Mouse (Mus musculus) forebrain, embryonic 10.5 days (tissue): ENCODE results near the gene Glud1. TPM values are rescaled to one million over a fixed set of nuclear protein-coding genes. Genes with fewer than 3 reads are reported as not detected.

Source experiments
- DNase-seq: peaks from one replicate; pipeline ENCODE4 v3.0.0-alpha.2; 2017; ENCODE audit warnings: low spot score; ENCODE audit errors: extremely low spot score
- H3K27ac ChIP-seq: fragments of 300-500 bp; sonication (generic); 2 replicates; pipeline ENCODE4 v1.5.1; 2016; ENCODE audit warnings: mild to moderate bottlenecking
- H3K27me3 ChIP-seq: fragments of 300-500 bp; sonication (generic); 2 replicates; pipeline ENCODE4 v1.6.1; 2016; ENCODE audit warnings: mild to moderate bottlenecking; ENCODE audit not compliant: poor library complexity, severe bottlenecking
- H3K36me3 ChIP-seq: fragments of 300-500 bp; sonication (generic); replicated peaks from 2 replicates; pipeline ENCODE4 v1.6.1; 2016; ENCODE audit warnings: mild to moderate bottlenecking, moderate library complexity
- H3K4me1 ChIP-seq: fragments of 300-500 bp; sonication (generic); 2 replicates; pipeline ENCODE4 v1.6.1; 2016
- H3K4me3 ChIP-seq: fragments of 300-500 bp; sonication (generic); 2 replicates; pipeline ENCODE4 v1.5.1; 2016; ENCODE audit warnings: mild to moderate bottlenecking, moderate library complexity
- H3K9me3 ChIP-seq: fragments of 300-500 bp; sonication (generic); 2 replicates; pipeline ENCODE4 v1.6.1; 2016; ENCODE audit warnings: mild to moderate bottlenecking, moderate library complexity
- WGBS: fragments of 180-500 bp; shearing (Covaris S2); methylation state at CpG from one replicate; pipeline ENCODE4 v1.1.7; 2016; 5-methylcytosine and 5-hydroxymethylcytosine counted together
- polyA plus RNA-seq: library from polyadenylated mRNA; unstranded; fragments of >200 nt; fragmentation: Nextera tagmentation; extraction: Ambion mirVana; gene quantifications from 2 replicates; pipeline ENCODE4 v1.2.1, GENCODE M21; 2016

The Glud1 gene
- 63.9 and 65.8 TPM in 2 replicates for polyA plus RNA-seq

DNA sequence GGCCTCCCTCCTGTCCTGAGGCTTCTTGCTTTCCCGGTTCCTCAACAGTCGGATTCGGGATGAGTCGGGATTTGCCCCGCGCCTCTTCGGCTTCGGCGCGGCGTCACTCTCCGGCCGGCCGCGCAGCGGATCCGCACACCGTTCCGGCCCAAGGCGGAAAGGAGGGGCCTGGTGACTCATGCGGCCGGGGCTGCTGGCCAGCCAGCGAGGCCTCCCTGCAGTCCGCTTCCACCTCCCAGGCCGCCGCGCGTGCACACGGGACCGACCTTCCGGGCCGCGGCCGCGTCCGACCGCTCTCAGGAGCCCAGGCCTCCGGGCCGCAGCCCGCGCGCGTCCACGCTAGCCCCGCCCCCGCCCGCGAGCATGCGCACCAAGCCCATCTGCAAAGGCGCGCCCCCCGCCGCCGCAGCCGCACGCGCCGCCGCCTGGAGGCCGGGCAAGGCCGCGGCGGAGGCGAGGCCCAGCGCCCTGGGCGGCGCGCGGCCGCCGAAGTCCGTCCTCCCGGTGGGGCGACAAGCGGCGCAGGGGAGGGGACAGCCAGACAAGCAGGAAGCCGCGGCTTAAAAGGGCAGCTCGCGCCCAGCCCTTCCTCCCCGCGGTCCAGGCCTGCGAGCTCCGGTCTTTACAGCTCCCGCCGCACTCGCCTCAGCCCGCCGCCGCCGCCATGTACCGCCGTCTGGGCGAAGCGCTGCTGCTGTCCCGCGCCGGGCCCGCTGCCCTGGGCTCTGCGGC lies at the start of gene Glud1, which contains the start of gene Shld2:
Gene Glud1, plus strand, starts transcription at position 494 of the 732 bp plus-strand sequence.
Gene Shld2, minus strand, starts transcription at position 260 of the 732 bp plus-strand sequence.
- H3K27me3 ChIP-seq = no peaks in the 10 kb centered on the region
- WGBS = under 1% methylated on average over 100 of the region's 100 CpGs
- peaks cover 29% of the 10 kb centered on the region for H3K4me1 ChIP-seq
- H3K36me3 ChIP-seq = peaks cover 4% of the 10 kb centered on the region
- peak within 1 kb of the TSS; percentile 97 for H3K27ac ChIP-seq
- no peaks in the 10 kb centered on the region for H3K9me3 ChIP-seq
- H3K4me3 ChIP-seq = peak within 1 kb of the TSS; percentile 93
- peak; percentile 93 for DNase-seq

DNA sequence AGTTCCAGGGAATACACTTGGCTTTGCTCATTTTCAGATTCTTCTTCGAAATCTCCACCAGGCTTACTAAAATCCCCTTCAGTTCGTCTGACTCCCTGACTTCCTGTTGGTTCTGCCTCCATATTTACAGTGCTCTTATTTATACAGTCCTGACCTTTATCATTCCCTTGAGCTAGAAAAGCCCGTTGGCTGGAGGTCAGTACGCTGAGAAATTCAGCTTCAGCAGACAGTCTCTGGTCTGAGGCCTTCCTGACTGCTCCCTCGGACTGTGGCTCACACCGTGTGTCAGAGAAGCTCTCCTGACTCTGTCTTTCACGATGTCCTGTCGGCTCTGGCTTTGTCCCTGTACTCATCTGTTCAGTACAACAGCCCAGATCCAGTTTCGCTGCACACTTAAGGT lies 42.5 kb upstream of the Glud1 start:
- H3K36me3 ChIP-seq = no peaks in the 10 kb centered on the region
- 89% methylated on average over 9 of the region's 9 CpGs for WGBS
- no peak for DNase-seq
- no peak overlapping the region for H3K4me3 ChIP-seq
- H3K4me1 ChIP-seq = no peaks in the 10 kb centered on the region
- no peak overlapping the region for H3K27ac ChIP-seq
- no peaks in the 10 kb centered on the region for H3K9me3 ChIP-seq
- no peaks in the 10 kb centered on the region for H3K27me3 ChIP-seq

DNA sequence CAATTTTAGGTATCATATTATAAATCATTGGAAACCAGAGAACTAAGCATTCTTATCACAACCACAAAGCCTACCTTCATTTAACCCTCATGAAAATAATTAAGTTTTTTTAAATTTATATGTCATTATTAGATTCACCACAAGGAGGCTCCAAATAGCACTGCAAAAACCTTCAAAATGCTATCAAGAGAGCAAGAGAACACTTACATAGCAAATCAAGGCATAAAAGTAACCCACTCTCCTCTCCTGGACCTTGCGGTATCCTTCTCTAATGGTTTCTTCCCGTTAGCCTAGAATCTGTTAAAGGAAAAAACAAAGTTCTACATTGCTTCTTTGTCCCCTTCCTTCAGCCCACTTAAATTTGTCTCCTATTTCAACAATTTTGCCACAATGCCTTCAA lies 37.2 kb upstream of the Glud1 start:
- no peaks in the 10 kb centered on the region for H3K27me3 ChIP-seq
- no peaks in the 10 kb centered on the region for H3K36me3 ChIP-seq
- no peak overlapping the region for H3K27ac ChIP-seq
- no peaks in the 10 kb centered on the region for H3K9me3 ChIP-seq
- WGBS = 65% methylated on average over 2 of the region's 2 CpGs
- no peak overlapping the region for H3K4me3 ChIP-seq
- H3K4me1 ChIP-seq = no peaks in the 10 kb centered on the region
- no peak for DNase-seq

GRCm38 (mm10) chr14:34274141-34274540 lies 36.4 kb upstream of the Glud1 start:
- H3K9me3 ChIP-seq = no peaks in the 10 kb centered on the region
- no peak overlapping the region for H3K4me3 ChIP-seq
- H3K36me3 ChIP-seq = no peaks in the 10 kb centered on the region
- no peak overlapping the region for H3K27ac ChIP-seq
- no peaks in the 10 kb centered on the region for H3K4me1 ChIP-seq
- no peaks in the 10 kb centered on the region for H3K27me3 ChIP-seq
- no peak for DNase-seq
- 97% methylated on average over 3 of the region's 3 CpGs for WGBS

DNA sequence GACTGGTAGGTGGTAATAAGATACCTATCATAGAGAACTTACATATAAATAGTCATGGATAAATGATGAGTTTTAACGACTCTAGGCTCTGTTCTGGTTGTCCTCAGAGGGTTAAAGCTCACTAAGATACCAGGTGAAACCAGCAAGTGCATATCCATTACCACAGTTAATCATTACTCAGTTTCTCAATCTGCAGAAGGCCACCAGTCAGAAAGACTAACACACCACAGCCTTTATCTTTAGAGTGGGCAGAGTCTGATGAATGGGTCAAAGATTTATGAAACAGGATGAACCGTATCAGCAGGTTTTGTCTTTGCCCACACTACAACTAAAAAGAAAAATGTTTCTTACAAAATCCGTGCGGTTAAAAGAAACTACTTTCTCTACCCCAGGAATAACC lies 35.3 kb upstream of the Glud1 start:
- no peak for DNase-seq
- Histone ChIP-seq H3K36me3 (no peaks in the 10 kb centered on the region), H3K27me3 (no peaks in the 10 kb centered on the region), H3K4me1 (no peaks in the 10 kb centered on the region), H3K9me3 (no peaks in the 10 kb centered on the region), H3K4me3 (no peak overlapping the region), H3K27ac (no peak overlapping the region)
- WGBS = 91% methylated on average over 4 of the region's 4 CpGs

- Histone ChIP-seq H3K27me3 (no peaks in the 10 kb centered on the region), H3K9me3 (no peaks in the 10 kb centered on the region), H3K36me3 (no peaks in the 10 kb centered on the region), H3K4me3 (no peak overlapping the region), H3K27ac (no peak overlapping the region), H3K4me1 (no peaks in the 10 kb centered on the region)
- no peak for DNase-seq
- 92% methylated on average over 4 of the region's 4 CpGs for WGBS
Measured at GRCm38 (mm10) chr14:34279726-34280125, 30.8 kb upstream of the Glud1 start.

- H3K27ac ChIP-seq = no peak overlapping the region
- H3K9me3 ChIP-seq = no peaks in the 10 kb centered on the region
- H3K4me3 ChIP-seq = no peak overlapping the region
- DNase-seq = no peak
- no peaks in the 10 kb centered on the region for H3K27me3 ChIP-seq
- no peaks in the 10 kb centered on the region for H3K36me3 ChIP-seq
- no peaks in the 10 kb centered on the region for H3K4me1 ChIP-seq
- WGBS = 84% methylated on average over 2 of the region's 2 CpGs
Measured at GRCm38 (mm10) chr14:34280798-34281197, 29.7 kb upstream of the Glud1 start.

DNA sequence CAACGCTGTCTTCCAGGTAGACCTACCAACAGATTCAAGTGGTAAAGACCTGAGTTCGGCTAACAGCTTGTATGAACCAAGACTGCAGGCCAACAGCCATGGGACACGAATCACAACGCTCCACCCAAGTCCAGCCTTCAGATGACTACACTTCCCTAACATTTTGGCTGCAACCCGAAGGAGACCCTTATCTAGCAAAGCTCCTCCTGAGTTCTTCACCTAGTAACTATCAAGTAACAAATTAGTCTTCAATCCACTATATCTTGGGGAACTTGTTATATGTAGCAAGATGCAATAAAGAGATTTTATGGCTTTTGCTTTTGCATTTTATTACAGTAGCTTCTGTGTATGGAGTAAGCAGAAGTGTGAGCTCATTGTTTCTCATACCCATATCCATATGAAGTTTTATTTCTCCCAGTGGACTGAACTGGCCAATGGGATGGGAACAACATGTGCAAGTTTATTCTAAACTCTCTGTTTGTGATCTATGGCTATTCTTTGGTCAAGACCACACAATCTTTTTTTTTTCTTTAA lies 28.7 kb upstream of the Glud1 start:
- no peaks in the 10 kb centered on the region for H3K4me1 ChIP-seq
- no peak overlapping the region for H3K27ac ChIP-seq
- no peaks in the 10 kb centered on the region for H3K27me3 ChIP-seq
- WGBS = 93% methylated on average over 5 of the region's 5 CpGs
- no peak for DNase-seq
- no peaks in the 10 kb centered on the region for H3K9me3 ChIP-seq
- H3K4me3 ChIP-seq = no peak overlapping the region
- no peaks in the 10 kb centered on the region for H3K36me3 ChIP-seq

DNA sequence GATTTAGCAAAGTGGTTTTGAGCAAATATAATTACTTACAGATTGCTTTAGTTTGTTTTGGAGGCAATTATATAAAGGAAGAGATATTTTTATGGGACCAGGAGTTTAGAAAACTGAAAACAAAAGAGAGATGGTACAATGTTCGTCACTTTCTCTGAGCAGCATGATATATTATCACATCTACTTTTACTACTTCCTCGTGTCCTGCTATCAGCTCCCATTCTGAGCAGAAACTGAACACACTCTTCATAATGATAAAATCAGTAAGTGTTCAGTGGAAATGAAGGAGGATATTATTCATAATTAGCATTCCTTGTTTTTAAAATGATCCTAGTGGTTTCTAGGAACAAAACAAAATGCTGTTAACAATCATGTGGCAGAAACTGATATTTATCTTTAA lies 22.1 kb upstream of the Glud1 start:
- no peaks in the 10 kb centered on the region for H3K9me3 ChIP-seq
- H3K36me3 ChIP-seq = no peaks in the 10 kb centered on the region
- DNase-seq = no peak
- WGBS = 82% methylated on average over 2 of the region's 2 CpGs
- no peaks in the 10 kb centered on the region for H3K27me3 ChIP-seq
- no peak overlapping the region for H3K4me3 ChIP-seq
- no peak overlapping the region for H3K27ac ChIP-seq
- no peaks in the 10 kb centered on the region for H3K4me1 ChIP-seq

DNA sequence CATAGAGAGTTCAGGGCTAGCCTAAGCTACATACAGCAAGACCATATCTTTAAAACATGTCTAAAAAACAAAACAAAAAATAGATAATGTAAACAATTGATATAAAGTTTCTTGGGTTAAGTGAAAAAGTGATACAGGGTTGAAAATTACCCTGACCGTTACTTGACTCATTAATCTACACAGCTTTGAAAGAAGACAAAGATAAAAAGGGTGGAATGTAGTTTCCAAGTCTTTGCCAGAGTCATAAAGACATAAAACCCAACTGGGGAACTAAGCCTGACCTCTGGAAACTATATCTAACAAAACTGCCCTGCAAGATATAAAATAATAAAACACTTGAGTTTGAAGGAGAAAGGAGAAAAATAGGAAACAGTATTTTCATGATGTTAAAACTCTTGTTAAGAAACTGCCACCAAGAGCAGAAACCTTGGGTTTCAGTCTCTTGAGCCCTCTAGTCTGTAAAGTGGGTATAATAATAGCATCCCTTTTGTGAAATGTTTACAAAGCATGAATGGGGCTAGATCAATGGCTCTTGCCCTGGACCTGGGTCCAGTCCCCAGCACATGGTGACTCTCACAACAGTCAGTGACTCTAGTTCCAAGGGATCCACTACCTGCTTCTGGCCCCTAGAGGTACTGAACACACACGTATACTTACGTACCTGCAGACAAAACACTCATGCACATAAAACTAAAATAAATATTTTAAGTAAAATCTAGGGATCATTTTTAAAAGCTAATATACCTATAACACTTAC lies 21.1 kb upstream of the Glud1 start:
- Histone ChIP-seq H3K9me3 (no peaks in the 10 kb centered on the region), H3K36me3 (no peaks in the 10 kb centered on the region), H3K4me1 (no peaks in the 10 kb centered on the region), H3K4me3 (no peak overlapping the region), H3K27ac (no peak overlapping the region), H3K27me3 (no peaks in the 10 kb centered on the region)
- DNase-seq = no peak
- WGBS = 95% methylated on average over 3 of the region's 3 CpGs

DNA sequence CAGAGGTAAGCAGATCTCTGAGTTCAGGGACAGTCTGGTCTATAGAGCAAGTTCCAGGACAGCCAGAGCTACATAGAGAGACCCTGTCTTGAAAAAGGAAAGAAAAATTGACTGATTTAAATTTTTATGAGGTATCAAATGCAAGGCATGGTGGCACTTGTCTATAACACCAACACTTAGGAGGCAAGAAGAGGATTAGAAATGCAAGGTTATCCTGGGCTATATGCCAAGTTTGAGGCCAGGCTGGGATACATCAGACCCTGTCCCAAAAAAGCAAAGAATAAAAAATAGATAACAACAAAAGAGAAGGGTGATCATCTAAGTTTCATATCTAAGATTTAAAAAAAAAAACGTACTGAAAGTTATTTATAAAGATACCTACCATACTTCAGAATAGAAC lies 20.3 kb upstream of the Glud1 start:
- H3K9me3 ChIP-seq = no peaks in the 10 kb centered on the region
- WGBS = 64% methylated on average over 1 of the region's 1 CpGs
- H3K27ac ChIP-seq = no peak overlapping the region
- no peaks in the 10 kb centered on the region for H3K27me3 ChIP-seq
- DNase-seq = no peak
- H3K36me3 ChIP-seq = no peaks in the 10 kb centered on the region
- no peaks in the 10 kb centered on the region for H3K4me1 ChIP-seq
- H3K4me3 ChIP-seq = no peak overlapping the region

- Histone ChIP-seq H3K36me3 (no peaks in the 10 kb centered on the region), H3K9me3 (no peaks in the 10 kb centered on the region), H3K4me1 (no peaks in the 10 kb centered on the region), H3K27ac (no peak overlapping the region), H3K27me3 (no peaks in the 10 kb centered on the region), H3K4me3 (no peak overlapping the region)
- 89% methylated on average over 3 of the region's 3 CpGs for WGBS
- DNase-seq = no peak
Measured at GRCm38 (mm10) chr14:34293641-34294040, 16.9 kb upstream of the Glud1 start.

DNA sequence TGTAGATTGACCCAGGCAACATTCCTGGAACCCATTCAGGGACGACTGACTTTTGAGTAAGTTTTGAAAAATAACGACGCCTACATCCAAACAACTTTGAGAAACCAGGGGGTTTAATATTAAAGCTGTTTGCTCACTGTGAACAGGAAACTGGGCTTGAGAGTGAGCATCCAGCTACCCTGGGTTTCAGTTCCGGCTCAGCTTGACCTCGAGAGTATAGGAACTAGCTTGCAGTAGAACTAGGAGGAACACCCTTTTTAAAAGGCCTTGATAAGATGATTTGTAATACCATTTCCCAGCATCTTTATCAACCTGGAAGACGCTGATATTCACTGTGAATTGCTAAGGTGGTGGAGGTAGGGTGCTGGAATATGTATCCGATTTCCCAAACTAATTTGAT lies 14.2 kb upstream of the Glud1 start:
- Histone ChIP-seq H3K36me3 (no peaks in the 10 kb centered on the region), H3K27ac (no peak overlapping the region), H3K27me3 (no peaks in the 10 kb centered on the region), H3K4me3 (no peak overlapping the region), H3K4me1 (no peaks in the 10 kb centered on the region), H3K9me3 (no peaks in the 10 kb centered on the region)
- no peak for DNase-seq
- WGBS = 91% methylated on average over 7 of the region's 7 CpGs
